Mouse (Mus musculus) skeletal muscle tissue, adult 2 months (tissue): ENCODE data around the gene Mrpl14.

Experiments
- DNase-seq: peaks from one replicate; pipeline ENCODE4 v3.0.0-alpha.2; 2012; ENCODE audit warnings: low read depth, low spot score

Gene Mrpl14

DNA sequence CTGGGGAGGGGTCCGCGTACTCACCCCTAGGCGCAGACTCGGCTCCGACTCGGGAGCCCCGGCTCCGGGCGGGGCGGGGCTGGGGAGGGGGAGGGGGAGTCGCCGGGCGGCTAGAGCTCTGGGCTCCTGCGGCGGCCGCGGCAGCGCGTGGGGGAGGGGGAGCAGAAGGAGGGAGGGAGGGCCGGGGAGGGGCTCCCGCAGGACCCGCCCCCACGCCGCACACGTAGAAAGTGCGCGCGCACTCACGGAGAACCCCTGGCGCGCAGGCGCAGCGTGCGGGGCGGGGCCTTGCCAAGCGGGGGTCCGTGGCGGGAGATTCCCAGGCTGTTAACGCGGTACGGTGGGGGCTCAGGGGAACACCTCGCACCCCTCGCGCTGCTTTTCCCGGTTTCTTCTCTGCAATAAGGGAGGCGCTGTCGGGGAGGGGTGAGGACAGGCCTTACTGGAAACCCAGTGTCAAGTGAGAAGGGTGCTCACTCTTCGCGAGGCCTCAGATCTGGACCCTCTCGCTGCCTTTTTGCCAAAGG, at the start of gene Mrpl14:
Gene Mrpl14, plus strand, starts transcription at position 230 of the 527 bp plus-strand sequence.
- peak; percentile 93 for DNase-seq

DNA sequence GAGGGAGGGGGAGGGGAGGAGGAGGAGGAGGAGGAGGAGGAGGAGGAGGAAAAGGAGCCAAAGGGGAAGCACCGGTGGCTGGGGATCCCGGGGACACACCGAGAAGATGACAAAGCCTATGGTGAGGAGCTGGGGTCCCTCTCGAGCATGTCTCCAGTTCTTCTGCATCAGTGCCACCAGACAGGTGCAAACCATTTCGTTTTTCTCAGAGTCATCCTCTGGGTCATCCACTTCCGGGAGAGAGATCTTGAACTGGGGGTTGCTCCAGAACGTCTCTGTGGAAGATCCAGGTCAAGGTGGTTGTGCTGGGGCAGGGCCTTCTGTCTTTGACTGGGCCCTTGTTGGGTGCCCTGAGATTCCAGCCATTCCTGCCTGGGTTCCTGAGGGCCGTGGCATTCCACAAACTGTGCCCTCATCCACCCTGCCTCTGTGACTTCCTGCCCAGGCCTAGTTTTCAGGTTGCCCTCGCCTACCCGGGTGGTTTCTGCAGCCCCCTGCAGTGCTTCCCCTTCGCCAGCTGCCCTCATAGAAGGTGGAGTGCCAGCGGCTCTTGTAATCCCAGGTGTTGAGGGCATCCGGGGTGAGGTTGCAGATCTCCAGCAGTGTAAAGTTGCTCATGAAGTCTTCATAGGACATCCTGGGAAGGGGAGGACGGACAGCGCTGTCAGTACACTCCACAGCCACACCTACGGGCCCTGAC, 47.4 kb upstream of the Mrpl14 start:
- DNase-seq = no peak

DNA sequence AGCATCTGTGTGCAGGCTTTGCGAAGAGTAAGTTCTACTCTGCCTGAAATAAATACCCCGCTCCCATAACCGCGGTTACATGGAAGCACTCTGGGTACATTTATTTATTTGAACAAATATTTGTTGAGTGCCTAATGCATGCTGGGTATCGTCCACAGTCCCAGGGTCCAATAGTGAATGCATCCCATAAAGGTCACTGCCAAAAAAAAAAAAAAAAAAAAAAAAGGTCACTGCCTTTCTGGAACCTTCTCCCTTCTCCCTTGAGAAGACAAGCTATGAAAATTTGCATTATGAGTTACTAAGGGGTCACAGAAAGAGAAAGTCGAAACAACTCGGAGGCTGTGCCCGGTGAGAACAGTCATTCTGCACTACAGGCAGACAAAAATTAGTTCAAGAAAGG, 44.1 kb upstream of the Mrpl14 start:
- no peak for DNase-seq

DNA sequence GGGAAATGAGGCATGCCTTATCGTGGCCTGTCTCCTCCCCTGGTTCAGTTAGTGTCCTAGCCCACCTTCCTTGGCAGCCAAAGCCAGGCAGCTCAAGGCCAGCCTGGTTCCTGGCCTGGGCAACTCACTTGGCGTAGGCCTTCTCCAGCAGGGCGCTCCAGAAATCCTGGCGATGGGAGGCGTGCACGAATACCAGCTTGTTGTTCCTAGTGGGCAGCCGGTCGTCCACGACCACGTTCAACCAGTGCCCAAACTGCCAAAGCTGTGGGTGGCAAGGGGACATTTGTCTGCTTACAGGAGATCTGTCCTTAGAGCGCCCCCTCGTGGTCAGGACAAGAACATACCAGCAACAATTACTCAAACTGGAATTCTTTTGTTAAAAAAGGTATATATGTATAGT, 43.4 kb upstream of the Mrpl14 start:
- peak; percentile 54 for DNase-seq

DNA sequence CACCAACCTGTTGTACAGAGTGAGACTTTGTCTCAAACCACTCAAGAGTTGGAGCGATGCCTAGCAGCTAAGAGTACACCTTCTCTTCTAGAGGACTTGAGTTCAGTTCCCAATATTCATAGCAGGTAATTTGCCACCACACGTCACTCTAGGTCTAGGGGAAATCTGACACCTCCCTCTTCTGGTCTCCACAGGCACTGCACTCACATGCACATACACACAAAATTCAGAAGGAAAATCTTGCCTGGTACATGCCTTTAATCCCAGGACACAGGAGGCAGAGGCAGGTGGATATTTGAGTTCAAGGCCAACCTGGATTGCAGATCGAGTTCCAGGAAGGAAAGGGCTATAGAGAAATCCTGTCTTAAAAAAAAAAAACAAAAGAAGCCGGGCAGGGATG, 41.9 kb upstream of the Mrpl14 start:
- DNase-seq = no peak

DNA sequence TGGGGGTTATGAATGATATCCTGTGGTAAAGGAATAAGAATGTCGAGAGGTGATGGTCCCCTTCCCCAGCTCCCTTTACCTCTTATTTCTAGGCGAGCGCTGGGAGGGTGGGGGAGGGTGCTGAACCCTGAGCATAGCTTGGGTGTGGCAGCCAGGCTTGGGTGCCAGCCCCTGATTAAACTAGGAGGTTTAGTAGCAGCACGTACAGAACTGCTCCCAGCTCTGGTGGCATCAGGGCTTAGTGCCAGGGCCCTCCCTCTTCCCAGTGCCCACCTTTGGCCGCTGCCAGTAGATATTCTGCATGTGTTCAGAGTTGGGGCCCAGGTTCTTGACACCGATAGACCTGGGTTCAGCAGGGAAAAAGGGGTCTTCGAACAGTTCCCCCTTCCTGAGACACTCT, 32.9 kb upstream of the Mrpl14 start:
- no peak for DNase-seq

DNA sequence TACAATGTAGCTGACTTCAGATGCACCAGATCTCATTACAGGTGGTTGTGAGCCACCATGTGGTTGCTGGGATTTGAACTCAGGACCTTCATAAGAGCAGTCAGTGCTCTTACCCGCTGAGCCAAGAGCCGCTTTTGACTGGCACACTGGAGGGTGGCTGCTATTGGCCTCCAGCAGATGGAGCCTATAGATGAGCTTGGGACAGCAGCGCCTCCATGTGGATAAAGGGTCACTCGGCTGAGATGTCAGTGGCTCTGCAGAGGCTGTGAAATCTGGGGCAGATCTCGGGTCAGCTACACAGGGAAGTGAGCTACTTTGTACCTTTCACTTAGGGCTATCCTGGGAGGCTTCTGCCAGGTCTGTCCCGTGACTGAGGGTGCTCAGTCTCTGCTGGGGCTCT, 30.3 kb upstream of the Mrpl14 start:
- DNase-seq = no peak

DNA sequence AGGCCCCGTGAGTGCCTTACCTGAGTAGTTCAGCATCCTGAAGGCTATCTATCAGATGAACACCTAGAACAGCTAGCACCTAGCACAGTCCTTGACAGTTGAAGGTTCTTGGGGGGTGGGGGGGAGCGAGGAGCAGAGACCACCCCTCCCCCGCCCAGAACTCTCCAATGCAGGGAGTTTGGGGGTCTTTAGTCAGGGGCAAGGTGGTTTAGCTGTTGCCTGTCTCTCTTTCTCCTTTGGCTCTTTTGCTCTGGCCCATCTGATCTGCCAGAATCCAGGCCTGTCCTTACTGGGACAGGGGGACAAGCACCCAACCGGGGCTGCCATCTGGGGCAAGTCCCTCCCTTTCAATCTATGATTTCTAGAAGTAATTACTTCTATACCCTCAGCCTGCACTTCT, 26.9 kb upstream of the Mrpl14 start, which contains the start of gene Capn11:
Gene Capn11, minus strand, starts transcription at position 101 of the 400 bp plus-strand sequence.
- DNase-seq = no peak

DNA sequence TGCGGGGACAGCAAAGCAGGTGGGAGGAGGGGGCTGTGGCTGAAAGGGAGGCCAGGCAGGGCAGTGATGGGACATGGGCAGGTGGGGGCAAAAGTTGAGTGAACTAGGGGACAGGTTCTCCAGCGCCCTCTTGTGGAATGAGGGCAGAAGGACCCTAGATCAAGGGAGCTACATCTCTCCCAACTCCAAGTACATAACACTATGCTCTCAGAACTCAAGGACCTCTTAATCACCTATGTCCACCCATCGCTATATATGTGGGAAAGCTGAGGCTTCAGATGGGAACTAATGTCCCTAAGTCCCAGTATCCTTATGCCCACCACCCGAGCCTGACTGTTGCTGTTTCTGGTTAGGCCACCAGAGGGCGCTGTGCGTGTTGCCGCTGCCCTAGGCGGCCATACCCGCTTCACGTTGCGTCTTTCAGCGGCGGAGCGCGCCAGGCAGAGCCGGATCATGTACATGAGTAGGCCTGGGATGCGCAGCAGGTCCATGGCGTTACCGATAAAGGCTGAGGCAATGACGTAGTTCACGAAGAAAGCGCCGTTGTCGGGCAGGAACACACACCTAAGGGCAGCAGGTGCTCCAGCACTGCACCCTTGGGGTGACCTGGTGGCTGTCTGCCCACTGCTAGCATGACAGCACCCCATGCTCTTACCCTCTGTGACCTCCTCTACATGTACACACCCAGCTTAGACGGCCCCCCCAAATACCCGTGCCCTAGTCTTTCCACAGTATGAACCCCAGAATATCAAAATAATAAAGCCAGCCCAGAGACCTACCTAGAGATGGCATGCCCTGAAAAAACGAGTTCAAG, 22.8 kb upstream of the Mrpl14 start:
- DNase-seq = peak; percentile 54

DNA sequence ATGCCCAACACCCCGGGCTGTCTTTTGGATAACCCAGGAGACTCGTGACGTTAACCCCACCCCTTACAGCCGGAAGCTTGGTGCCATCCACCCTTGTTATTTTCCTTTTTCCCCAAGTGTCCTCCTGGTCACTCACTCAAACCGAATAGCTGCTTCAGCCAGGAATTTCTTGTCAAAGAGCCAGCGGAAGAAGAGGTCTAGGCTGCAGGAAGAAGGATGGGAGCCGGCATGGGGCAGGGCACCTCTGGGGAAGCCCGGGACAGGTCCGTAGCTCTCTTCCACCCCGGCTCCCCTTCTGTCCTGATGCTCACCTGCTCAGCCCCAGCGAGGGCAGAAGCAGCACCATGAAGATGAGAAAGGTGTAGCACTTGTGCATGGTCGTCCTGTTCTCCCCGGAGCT, 21.5 kb upstream of the Mrpl14 start:
- DNase-seq = no peak

DNA sequence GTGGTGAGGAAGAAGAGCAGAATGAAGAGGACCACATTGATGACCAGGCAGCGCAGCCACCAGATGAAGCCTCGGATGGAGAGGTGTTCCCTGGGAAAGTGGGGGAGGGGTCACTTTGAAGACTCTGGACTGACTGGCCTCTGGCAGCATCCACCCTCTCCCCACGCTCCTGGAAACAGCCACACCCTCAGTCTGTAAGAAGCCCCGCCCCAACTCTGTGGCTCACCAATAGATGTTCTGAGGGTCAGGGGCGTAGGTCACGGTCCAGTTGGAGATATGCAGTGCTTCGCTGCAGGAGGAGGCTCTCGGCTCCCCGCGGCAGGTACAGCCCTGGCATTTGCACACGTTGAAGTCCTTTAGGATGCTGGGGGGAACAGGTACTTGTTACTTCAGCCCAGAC, 20.0 kb upstream of the Mrpl14 start:
- no peak for DNase-seq

DNA sequence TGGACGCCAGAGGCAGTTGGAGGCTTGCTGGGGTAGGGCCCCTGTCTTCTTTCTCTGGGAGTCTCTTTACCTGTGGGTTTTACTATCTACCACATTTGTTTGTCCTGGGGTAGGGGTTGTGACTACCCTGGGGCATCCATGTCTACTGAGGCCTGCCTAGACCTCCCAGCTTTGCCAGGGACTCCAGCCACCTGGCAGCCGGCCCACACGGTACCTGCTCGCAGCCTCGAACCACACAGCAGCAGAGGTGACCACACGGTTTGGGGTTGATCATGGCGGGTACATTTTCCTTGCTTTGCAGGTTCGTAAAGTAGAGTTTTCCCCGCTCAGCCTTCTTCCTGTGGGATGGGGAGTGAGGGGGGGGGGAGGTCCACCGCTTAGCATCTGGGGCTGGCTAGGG, 18.6 kb upstream of the Mrpl14 start:
- no peak for DNase-seq

DNA sequence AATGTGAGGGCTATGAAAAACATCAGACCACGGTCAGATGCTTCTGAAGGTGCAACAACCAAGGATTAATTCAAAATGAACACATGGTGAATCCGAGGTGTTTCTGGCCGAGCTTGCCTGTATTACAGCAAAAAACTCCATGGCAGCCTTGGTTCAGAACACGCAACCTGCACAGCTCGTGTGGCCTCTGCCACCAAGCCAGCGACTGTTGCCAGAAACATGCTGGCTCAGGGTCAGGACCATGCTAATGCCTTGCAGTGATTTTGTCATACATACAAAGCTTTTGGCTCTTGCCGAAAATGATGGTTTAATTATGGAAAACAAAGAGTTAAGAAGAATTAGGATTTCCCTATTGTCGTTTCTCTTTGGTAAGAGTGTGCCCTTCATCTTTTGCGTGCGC, 18.1 kb upstream of the Mrpl14 start:
- DNase-seq = no peak

DNA sequence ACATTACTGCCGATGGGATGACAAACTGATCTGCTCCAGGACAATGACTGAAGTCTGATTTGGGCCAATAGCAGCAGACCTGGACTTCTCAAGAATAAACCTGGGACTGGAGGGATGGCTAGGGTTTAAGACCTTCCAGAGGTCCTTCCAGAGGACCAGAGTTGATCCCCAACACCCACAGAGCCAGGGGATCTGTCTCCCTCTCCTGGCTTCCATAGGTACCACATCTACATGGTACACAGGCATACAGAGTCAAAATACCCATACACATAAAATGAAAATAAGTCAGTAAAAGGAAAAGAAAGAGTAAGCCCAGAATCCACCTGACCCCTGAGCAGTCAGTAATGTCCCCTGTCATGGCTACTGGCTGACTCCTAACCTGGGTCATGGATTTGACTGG, 14.3 kb upstream of the Mrpl14 start:
- DNase-seq = no peak

DNA sequence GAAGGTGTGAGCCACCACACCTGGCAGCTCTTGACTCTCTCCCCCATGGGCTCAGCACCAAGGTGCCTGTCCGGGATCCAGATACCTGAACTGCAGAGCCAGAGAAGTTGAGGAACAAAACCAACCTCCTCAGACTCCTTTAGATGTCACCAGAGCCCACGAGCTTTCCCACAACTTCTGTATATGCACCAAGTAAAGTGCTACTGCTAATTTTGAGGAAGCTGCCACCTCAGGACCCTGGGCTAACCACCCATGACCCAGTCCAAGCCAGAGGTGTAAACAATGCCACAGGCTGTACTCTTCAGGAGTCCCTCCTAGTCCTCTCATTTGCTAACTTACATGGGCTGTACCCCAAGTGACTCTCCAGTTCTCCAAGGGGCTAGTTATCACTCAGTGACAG, 13.5 kb upstream of the Mrpl14 start:
- no peak for DNase-seq

DNA sequence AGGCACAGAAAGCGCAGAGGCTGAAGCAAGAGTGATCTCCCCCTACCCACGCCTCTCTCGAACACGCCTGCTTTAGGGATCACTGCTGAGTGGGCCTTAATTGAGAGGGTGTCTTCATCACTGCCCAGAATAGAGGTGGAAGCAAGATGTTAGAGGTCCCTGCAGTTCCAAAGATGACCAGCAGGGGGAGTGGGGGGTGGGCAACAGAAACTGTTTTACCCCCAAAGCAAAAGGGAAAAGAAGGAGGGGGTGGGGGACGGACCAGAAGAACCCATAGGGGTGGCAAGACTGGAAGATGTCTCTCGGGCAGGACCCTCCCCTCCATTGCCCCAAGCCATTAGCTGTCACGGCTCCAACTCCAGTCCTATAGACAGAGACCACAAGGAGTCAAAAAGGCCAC, 8.0 kb upstream of the Mrpl14 start:
- peak; percentile 45 for DNase-seq

DNA sequence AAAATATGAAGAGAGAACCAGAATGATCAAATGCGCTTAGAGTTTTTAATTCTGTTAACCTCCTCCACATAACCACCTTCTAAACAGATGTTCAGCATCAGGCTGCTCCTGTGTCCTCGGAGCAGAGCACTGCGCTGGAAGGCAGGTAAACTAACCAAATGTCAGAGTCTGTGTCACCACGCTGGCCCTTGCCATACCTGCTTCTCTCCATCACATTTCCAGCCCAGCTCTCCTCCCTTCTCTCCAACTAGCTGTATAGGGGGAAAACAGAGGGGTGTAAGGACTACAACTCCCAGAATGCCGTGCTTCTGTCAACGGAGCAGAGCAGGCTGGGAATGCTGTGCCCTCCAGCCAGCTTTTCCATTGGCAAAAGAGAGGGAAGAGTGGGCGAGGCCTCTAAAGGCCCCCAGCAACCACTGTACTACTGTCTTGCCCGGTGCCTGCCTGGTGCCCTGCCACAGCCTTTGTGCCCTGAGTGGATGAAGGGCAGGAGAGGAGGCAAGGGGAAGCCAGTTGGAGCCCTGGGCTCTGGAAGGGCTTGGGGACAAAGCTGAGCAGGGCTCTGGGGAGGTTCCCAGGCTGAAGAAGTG, 5.6 kb upstream of the Mrpl14 start:
- no peak for DNase-seq

DNA sequence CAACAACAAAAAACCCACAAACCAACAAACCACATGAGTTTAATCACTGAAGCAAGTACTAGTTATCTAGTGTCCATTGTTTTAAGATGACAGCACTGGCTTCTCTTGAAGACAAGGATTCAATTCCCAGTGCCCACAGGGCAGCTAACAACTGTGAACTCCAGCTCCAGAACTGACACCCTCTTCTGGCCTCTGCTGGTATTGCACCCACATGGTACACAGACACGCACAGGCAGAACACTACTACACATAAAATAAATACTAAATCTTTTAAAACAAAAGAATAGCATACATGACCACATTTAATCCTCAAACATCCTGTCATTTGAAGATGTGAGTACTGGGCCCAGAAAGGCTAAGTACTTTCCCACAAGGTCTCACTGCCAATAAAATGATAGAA, 4.5 kb upstream of the Mrpl14 start:
- no peak for DNase-seq

DNA sequence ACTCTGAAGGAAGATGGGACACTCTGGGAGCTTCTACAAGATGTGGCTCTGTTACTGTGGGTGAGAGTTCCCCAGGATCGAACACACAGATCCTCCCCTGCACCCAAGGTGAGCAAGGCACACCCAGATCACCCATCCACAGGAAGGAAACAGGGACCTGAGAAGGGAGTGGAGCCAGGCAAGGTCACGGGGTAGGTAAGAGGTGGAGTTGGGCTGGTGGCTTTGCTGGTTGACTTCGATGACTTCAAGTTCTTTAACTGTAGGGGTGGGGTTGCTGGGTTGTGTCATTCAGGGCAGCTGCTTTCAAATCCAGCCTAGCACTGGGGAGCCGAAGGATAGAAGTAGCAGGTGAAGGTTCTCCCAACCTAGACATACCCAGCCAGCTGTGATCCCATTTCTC, 3.3 kb upstream of the Mrpl14 start:
- DNase-seq = no peak

DNA sequence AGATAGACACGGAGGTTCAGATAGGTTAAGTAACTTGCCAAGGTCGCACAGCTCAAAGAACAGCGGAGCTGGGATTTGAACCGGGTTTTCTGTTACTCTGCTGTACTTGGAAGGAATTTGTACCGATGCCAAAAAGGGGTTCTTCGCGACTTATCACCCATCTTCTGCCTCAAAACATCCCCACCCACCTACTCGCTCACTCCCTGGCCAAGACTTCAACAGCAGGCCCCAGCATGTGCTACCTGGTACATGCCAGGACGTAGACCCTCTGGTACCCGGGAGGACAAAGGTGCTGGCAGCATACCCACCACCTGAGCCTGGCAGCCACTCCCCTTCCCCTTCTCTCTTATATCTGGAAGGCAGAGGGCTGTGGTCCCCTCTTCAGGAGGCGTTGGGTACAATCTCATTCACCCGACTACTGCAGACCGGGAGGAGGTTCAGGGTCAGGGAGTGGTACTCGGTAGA, 1.4 kb upstream of the Mrpl14 start:
- DNase-seq = no peak

DNA sequence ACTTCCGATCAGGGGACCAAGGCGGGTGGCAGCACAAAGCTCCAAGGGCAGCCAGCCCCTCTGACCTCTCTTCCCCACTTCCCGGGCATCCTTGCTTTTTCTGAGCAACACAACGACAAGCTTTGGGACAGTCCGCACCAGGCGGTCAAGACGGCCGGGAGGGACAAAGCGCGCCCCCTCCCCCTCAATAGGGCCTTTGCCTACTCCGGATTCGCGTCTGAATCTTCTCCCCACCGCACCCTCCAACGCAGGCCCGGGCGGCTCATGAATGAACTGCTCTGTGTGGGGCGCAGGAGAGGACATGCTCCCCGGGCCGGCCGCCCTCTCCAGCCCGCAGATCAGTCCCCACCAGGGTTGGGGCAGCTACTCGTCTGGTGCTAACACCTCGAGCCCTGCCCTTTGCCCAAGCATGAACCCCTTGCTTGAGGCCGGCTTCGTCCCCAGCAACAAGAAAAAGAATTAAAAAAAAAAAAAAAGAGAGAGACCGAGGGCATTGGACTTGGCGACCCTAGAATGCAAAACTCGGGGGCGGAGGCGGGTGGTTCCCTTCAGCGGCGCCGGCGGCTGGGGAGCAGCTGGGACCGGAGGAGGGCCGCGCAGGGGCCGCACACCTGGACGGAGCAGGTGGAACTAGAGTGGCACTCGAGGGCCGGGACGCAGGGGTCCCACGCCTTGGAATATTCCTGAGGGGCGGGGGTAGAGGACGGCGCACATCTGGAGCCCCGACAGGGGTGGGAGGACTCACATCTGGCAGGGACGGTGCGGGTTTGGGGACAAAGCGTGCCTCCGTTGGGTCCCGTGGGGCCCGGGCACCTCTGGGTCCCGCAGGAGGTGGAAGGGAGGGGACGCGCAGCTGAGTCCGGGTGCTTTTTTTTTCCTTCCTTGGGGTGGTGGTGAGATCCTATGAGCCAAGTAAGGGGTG, 690 bp upstream of the Mrpl14 start:
- DNase-seq = no peak
